8 mouse cellular contexts compared by ENCODE assay signal in genomic region chr19:38015180-38015872, GRCm38 (mm10). TPM values are rescaled to one million over a fixed set of nuclear protein-coding genes. Genes with fewer than 3 reads are reported as not detected.
DNase-seq lines count a peak whose midpoint lies in the region; ATAC-seq lines count a peak whose summit lies in the region.

No protein-coding gene starts in this region.

- no peak overlapping the region for H3K4me3 ChIP-seq in intestine, embryonic 16.5 days (ENCODE audit: low read length)
- H3K4me3 ChIP-seq in stomach, embryonic 15.5 days (replicated peaks): no peak overlapping the region

- 0% methylated on average over 1 of the region's 1 CpGs for WGBS in intestine, embryonic 16.5 days
- WGBS in stomach, embryonic 15.5 days: 4% methylated on average over 1 of the region's 1 CpGs

- H3K4me1 ChIP-seq in intestine, embryonic 16.5 days (ENCODE audit: control insufficient read depth, insufficient read depth, low read length): peaks cover 5% of the 10 kb centered on the region; the same call in 1 of the 2 replicates
- H3K4me1 ChIP-seq in stomach, embryonic 15.5 days: 0 out of 2 replicates have a peak, but pooled peaks cover 4% of the 10 kb centered on the region

- H3K27me3 ChIP-seq in intestine, embryonic 16.5 days (replicated peaks; ENCODE audit: control insufficient read depth, insufficient read depth, low read length): no peaks in the 10 kb centered on the region
- H3K27me3 ChIP-seq in stomach, embryonic 15.5 days (replicated peaks): no peaks in the 10 kb centered on the region

- H3K4me2 ChIP-seq in intestine, embryonic 16.5 days (ENCODE audit: low read depth, low read length): no peak overlapping the region
- H3K4me2 ChIP-seq in stomach, embryonic 15.5 days: peak overlapping the region; percentile 20; the same call in 1 of the 2 replicates

- H3K9me3 ChIP-seq in intestine, embryonic 16.5 days (ENCODE audit: control insufficient read depth, low read length): no peaks in the 10 kb centered on the region
- no peaks in the 10 kb centered on the region for H3K9me3 ChIP-seq in stomach, embryonic 15.5 days

- peak overlapping the region; percentile 5; the same call in 1 of the 2 replicates for H3K27ac ChIP-seq in intestine, embryonic 16.5 days (ENCODE audit: low read length)
- peak overlapping the region; percentile 83 for H3K27ac ChIP-seq in stomach, embryonic 15.5 days

- H3K9ac ChIP-seq in intestine, embryonic 16.5 days (ENCODE audit: low read depth, low read length): 0 out of 2 replicates have a peak overlapping the region, but pooled peaks have one; percentile 8
- H3K9ac ChIP-seq in stomach, embryonic 15.5 days: no peak overlapping the region

- DNase-seq in Muller cell, postnatal 12 days (ENCODE audit: inconsistent ontology term): peak; percentile 95
- peak; percentile 67 for DNase-seq in embryo, embryonic 11 days
- DNase-seq in gastrocnemius, postnatal 25 days: peak; percentile 85
- peak; percentile 51 to 73 for DNase-seq in left cerebral cortex, adult 9 months (ENCODE audit: low spot score in 2 of 2)
- DNase-seq in mesoderm, embryonic 11.5 days (ENCODE audit: low read depth, low spot score): peak; percentile 83
- DNase-seq in B cell, adult 2 months: no peak

- peak; percentile 98 for ATAC-seq in intestine, embryonic 16.5 days
- peak; percentile 98 for ATAC-seq in stomach, embryonic 15.5 days (ENCODE audit: insufficient read depth, low FRiP score, low read depth)

- H3K36me3 ChIP-seq in intestine, embryonic 16.5 days (ENCODE audit: control insufficient read depth, insufficient read depth, low read length): no peaks in the 10 kb centered on the region
- H3K36me3 ChIP-seq in stomach, embryonic 15.5 days: no peaks in the 10 kb centered on the region

RNA-seq across cellular contexts. Expression of gene Myof, which starts 28.1 kb away (rescaled TPM):
- 1 to 10 TPM; 5.3 to 8.8 TPM for total RNA-seq in gastrocnemius, postnatal 25 days (2021)
- 6.5 and 9.2 TPM in 2 replicates for polyA plus RNA-seq in intestine, embryonic 16.5 days (2015; fragmentation: Nextera tagmentation; extraction: Ambion mirVana)
- 14.1 and 15.9 TPM in 2 replicates for polyA plus RNA-seq in stomach, embryonic 15.5 days (2015; fragmentation: Nextera tagmentation; extraction: Ambion mirVana)

RNA-seq across cellular contexts. Expression of gene Cep55, which starts 39.5 kb away (rescaled TPM):
- total RNA-seq in gastrocnemius, postnatal 25 days (2021): under 1 TPM; 0.10 to 0.29 TPM
- polyA plus RNA-seq in intestine, embryonic 16.5 days (2015; fragmentation: Nextera tagmentation; extraction: Ambion mirVana): 21.9 and 22.2 TPM in 2 replicates
- polyA plus RNA-seq in stomach, embryonic 15.5 days (2015; fragmentation: Nextera tagmentation; extraction: Ambion mirVana): 25.9 and 26.7 TPM in 2 replicates

Comparison
In these comparisons a context has a peak if more than half of its experiments do, and no peak if none do; other contexts are left out.
1. DNase-seq: peak in Muller cell, postnatal 12 days (single experiment), embryo, embryonic 11 days (single experiment), gastrocnemius, postnatal 25 days (single experiment), left cerebral cortex, adult 9 months (2 of 2) and mesoderm, embryonic 11.5 days (single experiment); none in B cell, adult 2 months (0 of 2).